25 mouse cellular contexts compared by ENCODE assay signal in the genomic region with DNA sequence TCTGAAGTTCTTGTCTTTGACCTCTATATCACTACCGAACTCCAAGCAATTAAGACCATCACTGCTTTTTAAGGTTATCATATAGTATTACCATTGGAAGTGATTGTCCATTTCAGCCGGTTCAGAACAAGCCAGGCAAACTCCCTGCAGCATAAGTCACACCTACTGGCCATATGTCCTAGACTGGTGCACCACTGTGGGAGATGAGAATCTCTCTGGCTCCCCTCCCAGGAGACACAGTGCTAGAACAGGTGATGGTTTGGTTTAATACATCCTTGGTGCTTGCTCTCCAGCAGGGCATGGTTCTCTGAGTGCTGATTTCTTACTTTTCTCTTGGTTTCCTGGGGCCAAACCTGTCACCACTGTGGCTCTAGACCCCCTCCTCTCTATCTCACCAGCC.
DNase-seq lines count a peak whose midpoint lies in the region; ATAC-seq and TF ChIP-seq lines count a peak whose summit lies in the region.
"Had no signal": no experiment of that assay in that cellular context is flagged by ENCODE, and none has a peak within 500 bp of the region (broad histone marks: within the 10 kb centered on the region; RNA-seq: fewer than 3 reads in every experiment).

No protein-coding gene starts in this region.

- no peaks in the 10 kb centered on the region for H3K4me1 ChIP-seq in stomach, postnatal 0 days (replicated peaks; ENCODE audit: control insufficient read depth, insufficient read depth)
- H3K4me1 ChIP-seq: embryonic facial prominence, embryonic 12.5 days; heart, embryonic 13.5 days; kidney, embryonic 15.5 days; limb, embryonic 12.5 days; lung, embryonic 15.5 days; neural tube, embryonic 12.5 days had no signal

- no peak overlapping the region for H3K4me2 ChIP-seq in stomach, postnatal 0 days (replicated peaks; ENCODE audit: low read depth)
- H3K4me2 ChIP-seq: embryonic facial prominence, embryonic 12.5 days; heart, embryonic 13.5 days; hindbrain, embryonic 14.5 days; kidney, embryonic 15.5 days; limb, embryonic 12.5 days; lung, embryonic 15.5 days; midbrain, embryonic 11.5 days; neural tube, embryonic 12.5 days had no signal

- DNase-seq in ZHBTc4 (ENCODE audit: low read depth, low spot score) = peak; percentile 7
- DNase-seq in cerebellum, adult 11 months = peak; percentile 27
- peak; percentile 63 for DNase-seq in cerebellum, adult 9-10 months
- DNase-seq in stomach, postnatal 0 days (ENCODE audit: low spot score) = no peak
- DNase-seq in ovary, adult 18-20 months (ENCODE audit: low spot score) = no peak
- no peak for DNase-seq in kidney, postnatal 36 days
- DNase-seq: adrenal gland, adult 8-10 months; B cell, adult 2 months; embryo, embryonic 11 days; gastrocnemius, postnatal 10 days; heart, postnatal 10 days; kidney, adult 11 months; lung, postnatal 36 days; thymus, postnatal 4 days had no signal

- 0 out of 2 replicates have a peak, but pooled peaks have one; percentile 9 for TF ChIP-seq CTCF in stomach, postnatal 0 days (IDR thresholded peaks at IDR 0.05; ENCODE audit: low read depth)

- no peaks in the 10 kb centered on the region for H3K9me3 ChIP-seq in stomach, postnatal 0 days (ENCODE audit: control insufficient read depth, low read length)
- H3K9me3 ChIP-seq: embryonic facial prominence, embryonic 12.5 days; heart, embryonic 13.5 days; kidney, embryonic 15.5 days; limb, embryonic 12.5 days; lung, embryonic 15.5 days; neural tube, embryonic 12.5 days had no signal

- no peak overlapping the region for H3K9ac ChIP-seq in stomach, postnatal 0 days (ENCODE audit: low read length)
- H3K9ac ChIP-seq: embryonic facial prominence, embryonic 12.5 days; heart, embryonic 13.5 days; hindbrain, embryonic 14.5 days; kidney, embryonic 15.5 days; limb, embryonic 12.5 days; lung, embryonic 15.5 days; neural tube, embryonic 12.5 days had no signal

- H3K4me3 ChIP-seq in stomach, postnatal 0 days (ENCODE audit: low read depth, low read length) = no peak overlapping the region
- H3K4me3 ChIP-seq: embryonic facial prominence, embryonic 12.5 days; heart, embryonic 13.5 days; kidney, embryonic 15.5 days; left cerebral cortex, adult 2 months; limb, embryonic 12.5 days; lung, embryonic 15.5 days; myocyte; neural tube, embryonic 12.5 days had no signal

- H3K27ac ChIP-seq in stomach, postnatal 0 days (replicated peaks) = no peak overlapping the region
- H3K27ac ChIP-seq: embryonic facial prominence, embryonic 12.5 days; heart, embryonic 13.5 days; hindbrain, embryonic 14.5 days; kidney, embryonic 15.5 days; left cerebral cortex, adult 2 months; limb, embryonic 12.5 days; lung, embryonic 15.5 days; neural tube, embryonic 12.5 days had no signal

- WGBS in stomach, postnatal 0 days = 82% methylated on average over 2 of the region's 2 CpGs

- no peaks in the 10 kb centered on the region for H3K36me3 ChIP-seq in stomach, postnatal 0 days (ENCODE audit: control insufficient read depth, insufficient read depth, low read length)
- H3K36me3 ChIP-seq: embryonic facial prominence, embryonic 12.5 days; heart, embryonic 13.5 days; kidney, embryonic 15.5 days; limb, embryonic 12.5 days; lung, embryonic 15.5 days; neural tube, embryonic 12.5 days had no signal

- no peaks in the 10 kb centered on the region for H3K27me3 ChIP-seq in stomach, postnatal 0 days (ENCODE audit: control insufficient read depth, insufficient read depth, low read length)
- H3K27me3 ChIP-seq: embryonic facial prominence, embryonic 12.5 days; heart, embryonic 13.5 days; kidney, embryonic 15.5 days; limb, embryonic 12.5 days; lung, embryonic 15.5 days; neural tube, embryonic 12.5 days had no signal

- no peak for TF ChIP-seq EP300 in stomach, postnatal 0 days (optimal IDR thresholded peaks at IDR 0.05)

- no peak for ATAC-seq in stomach, postnatal 0 days (ENCODE audit: low FRiP score, low TSS enrichment)
- ATAC-seq: forebrain, embryonic 16.5 days had no signal

Comparison
In these comparisons a context has a peak if more than half of its experiments do, and no peak if none do; other contexts are left out.
1. DNase-seq: peak in ZHBTc4 (single experiment), cerebellum, adult 11 months (single experiment) and cerebellum, adult 9-10 months (single experiment); none in stomach, postnatal 0 days (single experiment), ovary, adult 18-20 months (single experiment) and kidney, postnatal 36 days (0 of 2).